Mouse (Mus musculus): Measurements from ENCODE around the gene Dtnbp1.

Gene Dtnbp1

GRCm38 (mm10) chr13:45001228-45001910, 578 bp downstream of the Dtnbp1 start:
- peak; percentile 47 to 57 for DNase-seq (ENCODE audit: low spot score in 2 of 2)

GRCm38 (mm10) chr13:45000836-45001227, 1.1 kb downstream of the Dtnbp1 start:
- DNase-seq (ENCODE audit: low spot score in 2 of 2), result no peak

GRCm38 (mm10) chr13:44999211-44999610, 2.7 kb downstream of the Dtnbp1 start:
- no peak for DNase-seq (ENCODE audit: low spot score in 2 of 2)

GRCm38 (mm10) chr13:44996339-44996738, 5.6 kb downstream of the Dtnbp1 start:
- no peak for DNase-seq (ENCODE audit: low spot score in 2 of 2)

- DNase-seq (ENCODE audit: low spot score in 2 of 2), result no peak
Measured at GRCm38 (mm10) chr13:44992550-44993205, 9.3 kb downstream of the Dtnbp1 start.

- DNase-seq (ENCODE audit: low spot score in 2 of 2), result no peak
Measured at GRCm38 (mm10) chr13:44991936-44992335, 10.0 kb downstream of the Dtnbp1 start.

GRCm38 (mm10) chr13:44990073-44990682, 11.8 kb downstream of the Dtnbp1 start:
- no peak for DNase-seq (ENCODE audit: low spot score in 2 of 2)

GRCm38 (mm10) chr13:44986352-44986751, 15.6 kb downstream of the Dtnbp1 start:
- no peak for DNase-seq (ENCODE audit: low spot score in 2 of 2)

- no peak for DNase-seq (ENCODE audit: low spot score in 2 of 2)
Measured at GRCm38 (mm10) chr13:44985321-44985720, 16.6 kb downstream of the Dtnbp1 start.

- DNase-seq (ENCODE audit: low spot score in 2 of 2), result no peak
Measured at GRCm38 (mm10) chr13:44983635-44984401, 18.1 kb downstream of the Dtnbp1 start.

GRCm38 (mm10) chr13:44982799-44983198, 19.1 kb downstream of the Dtnbp1 start:
- DNase-seq (ENCODE audit: low spot score in 2 of 2), result no peak

GRCm38 (mm10) chr13:44979433-44979832, 22.5 kb downstream of the Dtnbp1 start:
- no peak for DNase-seq (ENCODE audit: low spot score in 2 of 2)

GRCm38 (mm10) chr13:44977483-44978141, 24.3 kb downstream of the Dtnbp1 start:
- no peak for DNase-seq (ENCODE audit: low spot score in 2 of 2)

- DNase-seq (ENCODE audit: low spot score in 2 of 2), result no peak
Measured at GRCm38 (mm10) chr13:44977059-44977458, 24.9 kb downstream of the Dtnbp1 start.

- no peak for DNase-seq (ENCODE audit: low spot score in 2 of 2)
Measured at GRCm38 (mm10) chr13:44960542-44961291, 41.2 kb downstream of the Dtnbp1 start.

- DNase-seq (ENCODE audit: low spot score in 2 of 2), result no peak
Measured at GRCm38 (mm10) chr13:44957049-44957448, 44.9 kb downstream of the Dtnbp1 start.

GRCm38 (mm10) chr13:44955781-44956180, 46.2 kb downstream of the Dtnbp1 start:
- DNase-seq (ENCODE audit: low spot score in 2 of 2), result no peak

GRCm38 (mm10) chr13:44954232-44954568, 47.7 kb downstream of the Dtnbp1 start:
- DNase-seq (ENCODE audit: low spot score in 2 of 2), result no peak

- DNase-seq (ENCODE audit: low spot score in 2 of 2), result no peak
Measured at GRCm38 (mm10) chr13:44953546-44954231, 48.3 kb downstream of the Dtnbp1 start.

- DNase-seq (ENCODE audit: low spot score in 2 of 2), result no peak
Measured at GRCm38 (mm10) chr13:44952393-44953086, 49.4 kb downstream of the Dtnbp1 start.
